Mouse (Mus musculus): ENCODE results near the gene Shq1. TPM values are rescaled to one million over a fixed set of nuclear protein-coding genes. Genes with fewer than 3 reads are reported as not detected.

Shq1 gene
- polyA plus RNA-seq, 1 experiment from 2014 or later = 9.2 TPM

GRCm38 (mm10) chr6:100662224-100662623 is 8.7 kb downstream of the Shq1 start:
- no peak for ATAC-seq (replicated peaks)
- H3K27me3 ChIP-seq (replicated peaks) = no peaks in the 10 kb centered on the region

GRCm38 (mm10) chr6:100660395-100660794 is 10.6 kb downstream of the Shq1 start:
- H3K4me2 ChIP-seq = no peak overlapping the region
- no peak overlapping the region for H3K27ac ChIP-seq
- no peak overlapping the region for H3K4me3 ChIP-seq
- 64% methylated on average over 5 of the region's 5 CpGs for WGBS
- peaks cover 3% of the 10 kb centered on the region; the same call in 1 of the 2 replicates for H3K36me3 ChIP-seq (replicated peaks)
- H3K27me3 ChIP-seq (replicated peaks) = no peaks in the 10 kb centered on the region
- no peaks in the 10 kb centered on the region for H3K4me1 ChIP-seq
- no peak overlapping the region for H3K9ac ChIP-seq
- H3K9me3 ChIP-seq = no peaks in the 10 kb centered on the region
- 0 out of 2 replicates have a peak, but pooled peaks have one; percentile 54 for ATAC-seq (replicated peaks)

More at GRCm38 (mm10) chr6:100662224-100662623, 8.7 kb downstream of the Shq1 start:
- Histone ChIP-seq H3K4me1 (no peaks in the 10 kb centered on the region), H3K36me3 (replicated peaks) (peaks cover 3% of the 10 kb centered on the region; the same call in 1 of the 2 replicates), H3K4me3 (no peak overlapping the region), H3K27ac (no peak overlapping the region), H3K4me2 (no peak overlapping the region), H3K9ac (no peak overlapping the region), H3K9me3 (no peaks in the 10 kb centered on the region)
- WGBS = 73% methylated on average over 6 of the region's 6 CpGs

DNA sequence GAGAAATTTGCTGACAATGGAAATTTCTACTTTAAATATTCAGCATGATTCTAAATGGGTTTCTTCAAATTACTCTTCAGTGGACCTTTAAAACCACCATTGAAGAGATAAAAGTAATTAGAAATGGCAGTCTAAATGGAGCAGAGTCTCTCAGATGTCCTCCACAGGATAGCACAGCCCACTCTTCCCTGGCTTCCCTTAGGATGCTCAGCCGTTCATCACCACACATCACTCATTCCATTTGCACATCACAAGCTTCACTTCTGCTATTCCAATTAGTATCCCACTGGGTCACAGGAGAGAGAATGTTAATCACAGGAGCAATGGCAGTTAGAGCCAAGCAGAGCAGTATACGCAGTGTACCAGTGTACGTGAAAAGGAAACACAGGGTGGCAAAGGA is 18.4 kb downstream of the Shq1 start:
- H3K9me3 ChIP-seq = no peaks in the 10 kb centered on the region
- H3K36me3 ChIP-seq (replicated peaks) = no peaks in the 10 kb centered on the region
- H3K4me3 ChIP-seq = no peak overlapping the region
- no peak overlapping the region for H3K4me2 ChIP-seq
- no peak overlapping the region for H3K27ac ChIP-seq
- WGBS = 65% methylated on average over 3 of the region's 3 CpGs
- no peaks in the 10 kb centered on the region for H3K4me1 ChIP-seq
- no peaks in the 10 kb centered on the region for H3K27me3 ChIP-seq (replicated peaks)
- no peak overlapping the region for H3K9ac ChIP-seq
- peak; percentile 50 for ATAC-seq (replicated peaks)

DNA sequence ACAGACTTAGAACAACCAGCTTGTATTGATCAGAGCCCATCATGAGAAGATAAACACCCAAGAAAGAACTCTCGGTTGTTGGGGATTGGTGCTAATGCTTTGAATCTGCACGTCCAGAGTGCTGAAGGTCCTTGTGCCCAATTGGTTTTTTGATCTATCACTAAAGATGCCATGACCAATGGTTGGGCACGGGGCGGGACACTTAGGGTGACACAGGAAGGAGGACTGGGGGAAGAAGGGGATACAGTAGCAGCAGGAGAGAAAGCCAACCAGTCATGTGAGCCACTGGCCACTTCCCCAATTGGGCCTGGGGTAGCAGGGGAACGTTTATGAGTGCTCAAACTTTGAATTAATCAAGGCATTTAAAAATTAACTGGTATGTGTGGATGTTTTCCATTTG is 23.8 kb downstream of the Shq1 start:
- no peaks in the 10 kb centered on the region for H3K36me3 ChIP-seq (replicated peaks)
- ATAC-seq (replicated peaks) = no peak
- no peaks in the 10 kb centered on the region for H3K9me3 ChIP-seq
- no peak overlapping the region for H3K9ac ChIP-seq
- H3K4me2 ChIP-seq = no peak overlapping the region
- peaks cover 6% of the 10 kb centered on the region; the same call in 1 of the 2 replicates for H3K4me1 ChIP-seq
- H3K27ac ChIP-seq = no peak overlapping the region
- WGBS = 75% methylated on average over 5 of the region's 5 CpGs
- no peak overlapping the region for H3K4me3 ChIP-seq
- no peaks in the 10 kb centered on the region for H3K27me3 ChIP-seq (replicated peaks)

GRCm38 (mm10) chr6:100645469-100646201 is 25.3 kb downstream of the Shq1 start:
- H3K27ac ChIP-seq = 0 out of 2 replicates have a peak overlapping the region, but pooled peaks have one; percentile 2
- H3K9me3 ChIP-seq = no peaks in the 10 kb centered on the region
- no peak overlapping the region for H3K9ac ChIP-seq
- no peak overlapping the region for H3K4me3 ChIP-seq
- no peaks in the 10 kb centered on the region for H3K36me3 ChIP-seq (replicated peaks)
- peak; percentile 93 for ATAC-seq (replicated peaks)
- H3K27me3 ChIP-seq (replicated peaks) = no peaks in the 10 kb centered on the region
- 64% methylated on average over 11 of the region's 11 CpGs for WGBS
- H3K4me2 ChIP-seq = no peak overlapping the region
- peaks cover 6% of the 10 kb centered on the region; the same call in 1 of the 2 replicates for H3K4me1 ChIP-seq

DNA sequence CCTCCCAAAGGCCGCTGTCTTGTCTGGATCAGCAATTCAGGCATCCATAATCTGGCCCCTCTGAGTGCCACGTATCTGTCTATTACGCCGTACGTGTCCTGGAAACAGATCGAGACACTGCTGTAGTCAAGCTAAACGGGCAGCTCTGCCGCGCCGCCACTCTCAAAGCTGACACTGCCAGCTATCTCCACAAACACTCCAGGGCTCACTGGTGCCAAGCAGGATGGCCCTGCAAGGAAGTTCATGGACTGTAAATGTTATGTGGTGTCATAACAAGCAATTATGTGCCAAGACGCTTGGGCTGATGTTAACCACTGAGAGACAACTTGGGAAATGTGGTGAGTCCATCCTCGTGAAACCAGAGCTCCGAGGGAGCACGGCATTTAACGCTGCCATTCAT is 26.3 kb downstream of the Shq1 start:
- H3K4me2 ChIP-seq = no peak overlapping the region

DNA sequence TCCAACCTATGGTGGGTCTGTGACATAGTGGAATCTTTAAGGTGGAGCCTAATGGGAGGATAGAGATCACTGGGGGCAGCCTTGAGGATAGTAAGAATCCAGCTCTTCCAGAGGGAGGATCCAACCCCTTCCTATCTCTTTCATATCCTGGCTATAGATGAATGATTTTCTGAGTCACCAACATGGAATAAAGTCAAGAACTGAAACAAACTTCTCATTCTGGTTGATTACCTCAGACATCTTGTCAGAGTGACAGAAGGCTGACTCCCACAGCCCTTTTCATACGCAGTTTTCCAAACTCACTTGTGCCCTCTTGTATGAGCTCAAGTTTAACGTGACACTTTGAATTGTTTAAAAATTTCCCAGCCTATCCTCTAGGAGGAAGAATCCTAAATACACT is 28.2 kb downstream of the Shq1 start:
- Histone ChIP-seq H3K27me3 (replicated peaks) (no peaks in the 10 kb centered on the region), H3K9ac (no peak overlapping the region), H3K36me3 (replicated peaks) (no peaks in the 10 kb centered on the region), H3K4me2 (no peak overlapping the region), H3K4me3 (no peak overlapping the region), H3K4me1 (peaks cover 6% of the 10 kb centered on the region; the same call in 1 of the 2 replicates), H3K27ac (no peak overlapping the region), H3K9me3 (no peaks in the 10 kb centered on the region)
- ATAC-seq (replicated peaks) = no peak
- WGBS = 82% methylated on average over 2 of the region's 2 CpGs

More for the DNA sequence above, 26.3 kb downstream of the Shq1 start:
- WGBS = 76% methylated on average over 15 of the region's 15 CpGs
- H3K27ac ChIP-seq = no peak overlapping the region
- no peaks in the 10 kb centered on the region for H3K9me3 ChIP-seq
- H3K27me3 ChIP-seq (replicated peaks) = no peaks in the 10 kb centered on the region
- ATAC-seq (replicated peaks) = no peak
- H3K4me3 ChIP-seq = no peak overlapping the region
- H3K9ac ChIP-seq = no peak overlapping the region
- H3K4me1 ChIP-seq = peaks cover 6% of the 10 kb centered on the region; the same call in 1 of the 2 replicates
- H3K36me3 ChIP-seq (replicated peaks) = no peaks in the 10 kb centered on the region

GRCm38 (mm10) chr6:100640591-100640990 is 30.4 kb downstream of the Shq1 start:
- ATAC-seq (replicated peaks) = no peak
- Histone ChIP-seq H3K4me2 (no peak overlapping the region), H3K9ac (no peak overlapping the region), H3K36me3 (replicated peaks) (no peaks in the 10 kb centered on the region), H3K9me3 (no peaks in the 10 kb centered on the region), H3K4me3 (no peak overlapping the region), H3K27me3 (replicated peaks) (no peaks in the 10 kb centered on the region), H3K4me1 (peaks cover 3% of the 10 kb centered on the region; the same call in 1 of the 2 replicates), H3K27ac (no peak overlapping the region)
- 97% methylated on average over 1 of the region's 1 CpGs for WGBS

GRCm38 (mm10) chr6:100629086-100629485 is 41.9 kb downstream of the Shq1 start:
- Histone ChIP-seq H3K9ac (no peak overlapping the region), H3K36me3 (replicated peaks) (no peaks in the 10 kb centered on the region), H3K4me3 (no peak overlapping the region), H3K27ac (no peak overlapping the region), H3K27me3 (replicated peaks) (no peaks in the 10 kb centered on the region), H3K4me1 (no peaks in the 10 kb centered on the region), H3K4me2 (no peak overlapping the region), H3K9me3 (no peaks in the 10 kb centered on the region)
- ATAC-seq (replicated peaks) = no peak
- 87% methylated on average over 6 of the region's 6 CpGs for WGBS

DNA sequence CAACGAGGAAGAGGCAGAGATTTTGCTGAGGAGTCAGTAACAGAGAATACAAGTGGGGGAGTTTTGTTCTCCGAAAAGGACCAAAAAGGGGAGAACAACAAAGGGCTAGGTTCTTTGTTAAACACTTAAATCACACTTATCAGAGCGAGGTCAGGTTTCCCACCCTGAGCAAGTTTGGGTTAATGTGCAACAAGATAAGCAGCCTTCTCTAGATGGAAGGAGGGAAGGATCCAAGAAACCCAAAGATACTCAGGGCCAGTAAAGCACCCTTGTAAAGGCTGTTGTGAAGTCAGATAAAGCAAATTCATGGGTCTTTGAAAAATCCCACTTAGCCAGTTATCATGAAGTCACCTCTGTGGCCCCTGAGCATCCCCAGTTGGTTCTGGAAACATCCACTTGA is 42.7 kb downstream of the Shq1 start:
- no peak overlapping the region for H3K9ac ChIP-seq
- H3K36me3 ChIP-seq (replicated peaks) = no peaks in the 10 kb centered on the region
- H3K4me2 ChIP-seq = no peak overlapping the region
- H3K4me3 ChIP-seq = no peak overlapping the region
- no peak overlapping the region for H3K27ac ChIP-seq
- 79% methylated on average over 3 of the region's 3 CpGs for WGBS
- H3K4me1 ChIP-seq = no peaks in the 10 kb centered on the region
- H3K27me3 ChIP-seq (replicated peaks) = no peaks in the 10 kb centered on the region
- ATAC-seq (replicated peaks) = no peak
- no peaks in the 10 kb centered on the region for H3K9me3 ChIP-seq

DNA sequence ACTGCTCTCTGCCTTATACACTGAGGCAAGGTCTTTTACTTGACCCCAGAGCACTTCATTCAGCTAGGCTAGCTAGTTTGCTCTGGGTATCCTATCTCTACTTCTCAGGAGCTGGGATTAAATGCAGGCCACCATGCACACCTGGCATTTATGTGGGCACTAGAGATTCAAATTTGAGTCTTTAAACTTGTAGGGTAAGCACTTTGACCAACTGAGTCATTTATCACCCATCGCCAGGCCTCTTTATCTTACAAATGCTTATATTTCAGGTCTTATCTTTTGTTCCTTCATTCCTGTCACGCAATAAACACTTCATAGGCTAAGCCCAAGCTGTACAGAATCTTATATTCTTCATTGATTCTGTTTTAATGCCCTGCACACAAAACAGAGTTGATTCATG is 47.0 kb downstream of the Shq1 start:
- Histone ChIP-seq H3K4me2 (no peak overlapping the region), H3K9ac (no peak overlapping the region), H3K36me3 (replicated peaks) (no peaks in the 10 kb centered on the region), H3K4me1 (no peaks in the 10 kb centered on the region), H3K27ac (no peak overlapping the region), H3K4me3 (no peak overlapping the region), H3K27me3 (replicated peaks) (no peaks in the 10 kb centered on the region), H3K9me3 (no peaks in the 10 kb centered on the region)
- ATAC-seq (replicated peaks) = no peak
- 85% methylated on average over 2 of the region's 2 CpGs for WGBS

DNA sequence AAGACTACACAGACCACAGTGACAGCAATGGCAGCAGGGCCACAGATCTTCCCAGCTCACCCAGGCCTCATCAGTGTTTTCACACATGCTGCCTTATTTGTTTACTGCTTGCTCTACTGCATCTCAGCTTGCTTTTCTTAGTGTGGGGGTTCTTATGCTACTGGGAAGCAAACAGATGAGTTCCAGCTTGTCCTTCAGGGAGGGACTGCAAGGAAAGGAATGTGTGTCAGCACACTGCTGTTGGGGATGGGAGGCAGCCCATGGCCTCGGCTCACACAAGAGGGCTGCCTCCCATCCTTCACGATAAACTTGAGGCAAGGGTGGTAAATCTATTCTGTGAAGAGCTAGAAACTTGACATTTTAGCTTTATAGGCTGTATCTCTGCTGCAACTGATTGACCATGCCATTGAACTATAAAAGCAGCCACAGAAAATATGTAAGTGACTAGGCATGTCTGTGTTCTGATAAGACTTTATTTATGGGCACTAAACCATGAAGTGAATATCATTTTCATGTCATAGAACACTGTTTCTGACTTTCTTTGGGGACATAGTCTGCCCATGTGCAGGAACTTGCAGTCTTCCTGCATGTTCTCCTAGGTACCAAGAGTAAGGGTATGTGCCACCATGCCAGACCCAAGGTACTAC is 48.0 kb downstream of the Shq1 start:
- H3K4me3 ChIP-seq = no peak overlapping the region
- H3K36me3 ChIP-seq (replicated peaks) = no peaks in the 10 kb centered on the region
- no peak overlapping the region for H3K4me2 ChIP-seq
- WGBS = 69% methylated on average over 2 of the region's 2 CpGs
- H3K27me3 ChIP-seq (replicated peaks) = no peaks in the 10 kb centered on the region
- no peak overlapping the region for H3K27ac ChIP-seq
- ATAC-seq (replicated peaks) = no peak
- H3K9ac ChIP-seq = no peak overlapping the region
- no peaks in the 10 kb centered on the region for H3K9me3 ChIP-seq
- H3K4me1 ChIP-seq = no peaks in the 10 kb centered on the region
